Mouse (Mus musculus): Measurements from ENCODE around the gene Hist1h2an. TPM values are rescaled to one million over a fixed set of nuclear protein-coding genes. Genes with fewer than 3 reads are reported as not detected.

Gene Hist1h2an
- polyA plus RNA-seq (2012; rRNA removed): 4.9 and 9.4 TPM in 2 replicates

GRCm38 (mm10) chr13:21786899-21787629 lies at the start of gene Hist1h2an, which contains the start of gene Hist1h2bp:
Gene Hist1h2an (minus strand): TSS chr13:21787218.
Gene Hist1h2bp (plus strand): TSS chr13:21787461.

GRCm38 (mm10) chr13:21833461-21833860 lies 46.4 kb upstream of the Hist1h2an start, which contains the start of the genes Hist1h2ap and Hist1h2br:
Gene Hist1h2ap (minus strand): TSS chr13:21833507.
Gene Hist1h2br (plus strand): TSS chr13:21833743.

DNA sequence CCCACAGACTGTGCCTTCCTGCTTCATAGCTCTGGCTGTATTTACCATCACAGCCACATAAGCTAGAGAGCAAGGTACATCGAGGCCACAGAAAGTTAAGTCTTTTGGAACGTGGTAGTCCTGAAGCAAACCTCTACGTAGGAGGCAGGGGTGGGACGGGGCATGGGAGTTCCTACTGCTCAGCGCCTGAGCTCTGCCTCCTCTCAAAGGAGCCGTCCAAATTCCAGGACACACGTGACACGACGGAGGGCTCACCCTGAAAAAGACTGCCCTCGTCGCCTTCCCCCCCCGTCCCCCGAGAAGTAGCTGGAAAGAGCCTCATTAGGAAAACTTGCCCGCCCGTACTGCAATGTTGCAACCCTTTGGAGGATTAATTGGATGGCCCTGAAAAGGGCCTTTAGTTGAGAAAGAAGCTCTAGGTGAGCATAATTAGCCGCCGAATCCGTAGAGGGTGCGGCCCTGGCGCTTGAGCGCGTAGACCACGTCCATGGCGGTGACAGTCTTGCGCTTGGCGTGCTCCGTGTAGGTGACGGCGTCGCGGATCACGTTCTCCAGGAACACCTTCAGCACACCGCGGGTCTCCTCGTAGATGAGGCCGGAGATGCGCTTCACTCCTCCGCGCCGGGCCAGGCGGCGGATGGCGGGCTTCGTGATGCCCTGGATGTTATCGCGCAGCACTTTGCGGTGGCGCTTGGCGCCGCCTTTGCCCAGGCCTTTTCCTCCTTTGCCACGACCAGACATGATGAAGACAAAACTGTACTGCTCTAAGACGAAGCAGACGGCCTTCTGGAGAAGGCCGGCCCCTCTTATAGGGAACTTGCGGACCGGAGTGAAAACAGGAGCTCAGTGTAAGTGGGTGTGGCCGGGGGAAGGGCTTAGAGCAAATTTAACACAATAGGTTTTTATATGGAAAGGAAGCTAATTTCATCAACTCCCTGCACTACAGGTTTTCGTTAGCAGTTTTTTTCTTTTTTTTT lies 44.7 kb upstream of the Hist1h2an start, which contains the start of gene Hist1h4n:
Gene Hist1h4n (minus strand): TSS at position 779 of the 977 bp plus-strand sequence.

GRCm38 (mm10) chr13:21811539-21811938 lies 24.5 kb upstream of the Hist1h2an start, which contains the start of gene Hist1h4m:
Gene Hist1h4m (plus strand): TSS chr13:21811746.

DNA sequence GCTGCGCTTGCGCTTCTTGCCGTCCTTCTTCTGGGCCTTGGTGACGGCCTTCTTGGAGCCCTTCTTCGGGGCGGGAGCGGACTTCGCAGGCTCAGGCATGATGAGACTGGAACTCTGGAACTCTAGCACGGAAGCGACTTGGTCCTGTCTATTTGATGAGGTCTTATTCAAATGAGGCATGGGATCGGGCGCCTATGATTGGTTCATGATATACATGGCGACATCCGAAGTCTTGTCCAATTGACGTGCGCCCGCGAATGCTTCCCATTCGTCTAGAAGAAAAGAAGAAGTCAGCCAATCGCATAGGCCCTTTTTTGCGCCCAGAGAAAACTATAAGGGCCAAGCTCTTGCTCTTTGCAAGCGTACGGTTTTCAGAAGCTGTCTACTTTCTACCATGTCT lies 23.1 kb upstream of the Hist1h2an start, which contains the start of the genes Hist1h2bq and Hist1h2ao:
Gene Hist1h2bq (minus strand): TSS at position 125 of the 400 bp plus-strand sequence.
Gene Hist1h2ao (plus strand): TSS at position 393 of the 400 bp plus-strand sequence.

DNA sequence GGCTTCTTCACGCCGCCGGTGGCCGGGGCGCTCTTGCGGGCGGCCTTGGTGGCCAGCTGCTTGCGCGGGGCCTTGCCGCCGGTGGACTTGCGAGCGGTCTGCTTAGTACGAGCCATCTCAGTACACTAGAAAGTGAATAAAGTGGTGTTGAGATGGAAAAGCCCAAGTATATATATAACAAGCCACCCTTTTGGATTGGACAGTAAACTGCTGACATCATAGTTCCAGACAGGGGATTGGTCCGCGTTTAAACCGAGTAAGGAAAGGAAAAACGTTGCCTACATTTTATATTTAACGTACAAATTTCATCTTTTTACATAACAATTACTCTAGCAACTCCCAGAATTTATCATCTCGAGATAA lies 3.8 kb downstream of the Hist1h2an start, which contains the start of gene Hist1h3i:
Gene Hist1h3i (minus strand): TSS at position 116 of the 363 bp plus-strand sequence.

GRCm38 (mm10) chr13:21779767-21780731 lies 7.0 kb downstream of the Hist1h2an start, which contains the start of gene Hist1h1b:
Gene Hist1h1b (minus strand): TSS chr13:21780625.

GRCm38 (mm10) chr13:21753524-21754285 lies 33.3 kb downstream of the Hist1h2an start, which contains the start of the genes Hist1h2ak and Hist1h2bn:
Gene Hist1h2ak (minus strand): TSS chr13:21753827.
Gene Hist1h2bn (plus strand): TSS chr13:21754123.

GRCm38 (mm10) chr13:21750159-21751017 lies 36.6 kb downstream of the Hist1h2an start, which contains the start of gene Hist1h4k:
Gene Hist1h4k (minus strand): TSS chr13:21750505.

Other genes with a start within 250 kb of the Hist1h2an start
- gene Olfr1366, start 244.4 kb downstream of the Hist1h2an start, polyA plus RNA-seq (2012; rRNA removed): not detected in 2 replicates
- gene Olfr1535, start 227.3 kb downstream of the Hist1h2an start, polyA plus RNA-seq (2012; rRNA removed): not detected in 2 replicates
- gene Olfr1364, start 205.5 kb downstream of the Hist1h2an start, polyA plus RNA-seq (2012; rRNA removed): not detected in 2 replicates
- not detected in 2 replicates for gene Olfr1362, start 173.2 kb downstream of the Hist1h2an start, polyA plus RNA-seq (2012; rRNA removed)
- not detected in 2 replicates for gene Olfr11, start 144.7 kb downstream of the Hist1h2an start, polyA plus RNA-seq (2012; rRNA removed)
- gene Olfr1361, start 123.8 kb downstream of the Hist1h2an start, polyA plus RNA-seq (2012; rRNA removed): not detected in 2 replicates
- gene Olfr1360, start 109.8 kb downstream of the Hist1h2an start, polyA plus RNA-seq (2012; rRNA removed): not detected in 2 replicates
- not detected in 2 replicates for gene Olfr1359, start 89.1 kb downstream of the Hist1h2an start, polyA plus RNA-seq (2012; rRNA removed)
- 6.6 and 13.7 TPM in 2 replicates for gene Hist1h2bl, start 71.1 kb downstream of the Hist1h2an start, polyA plus RNA-seq (2012; rRNA removed)
- 11.5 and 14.4 TPM in 2 replicates for gene Hist1h2ai, start 70.8 kb downstream of the Hist1h2an start, polyA plus RNA-seq (2012; rRNA removed)
- 23.9 and 36.2 TPM in 2 replicates for gene Hist1h3h, start 69.6 kb downstream of the Hist1h2an start, polyA plus RNA-seq (2012; rRNA removed)
- gene Hist1h2bm, start 65.2 kb downstream of the Hist1h2an start, polyA plus RNA-seq (2012; rRNA removed): 6.2 and 11.0 TPM in 2 replicates
- 11.4 and 17.3 TPM in 2 replicates for gene Hist1h4j, start 52.2 kb downstream of the Hist1h2an start, polyA plus RNA-seq (2012; rRNA removed)
- 23.8 and 36.9 TPM in 2 replicates for gene Hist1h4k, start 36.7 kb downstream of the Hist1h2an start, polyA plus RNA-seq (2012; rRNA removed)
- gene Hist1h2ak, start 33.4 kb downstream of the Hist1h2an start, polyA plus RNA-seq (2012; rRNA removed): 18.5 and 25.0 TPM in 2 replicates
- gene Hist1h2bn, start 33.1 kb downstream of the Hist1h2an start, polyA plus RNA-seq (2012; rRNA removed): 5.4 and 11.4 TPM in 2 replicates
- gene Hist1h1b, start 6.6 kb downstream of the Hist1h2an start, polyA plus RNA-seq (2012; rRNA removed): 3.8 and 6.4 TPM in 2 replicates
- 22.6 and 39.5 TPM in 2 replicates for gene Hist1h3i, start 3.8 kb downstream of the Hist1h2an start, polyA plus RNA-seq (2012; rRNA removed)
- gene Hist1h2bp, start 243 bp upstream of the Hist1h2an start, polyA plus RNA-seq (2012; rRNA removed): 1.1 and 1.5 TPM in 2 replicates
- 8.2 and 8.5 TPM in 2 replicates for gene Hist1h2bq, start 23.0 kb upstream of the Hist1h2an start, polyA plus RNA-seq (2012; rRNA removed)
- 0.21 TPM in 1 of 2 replicates, not detected in the other for gene Hist1h2ao, start 23.2 kb upstream of the Hist1h2an start, polyA plus RNA-seq (2012; rRNA removed)
- gene Hist1h4m, start 24.5 kb upstream of the Hist1h2an start, polyA plus RNA-seq (2012; rRNA removed): 0.50 TPM in 1 of 2 replicates, not detected in the other
- gene Hist1h4n, start 45.0 kb upstream of the Hist1h2an start, polyA plus RNA-seq (2012; rRNA removed): 20.1 and 31.8 TPM in 2 replicates
- gene Hist1h2ap, start 46.3 kb upstream of the Hist1h2an start, polyA plus RNA-seq (2012; rRNA removed): 31.6 and 43.2 TPM in 2 replicates
- 3.8 and 12.2 TPM in 2 replicates for gene Hist1h2br, start 46.5 kb upstream of the Hist1h2an start, polyA plus RNA-seq (2012; rRNA removed)
- gene Zfp184, start 157.9 kb upstream of the Hist1h2an start, polyA plus RNA-seq (2012; rRNA removed): 13.1 and 15.7 TPM in 2 replicates
- gene Pom121l2, start 194.0 kb upstream of the Hist1h2an start, polyA plus RNA-seq (2012; rRNA removed): not detected in 2 replicates
- gene Prss16, start 222.5 kb upstream of the Hist1h2an start, polyA plus RNA-seq (2012; rRNA removed): 0.09 and 0.18 TPM in 2 replicates
- gene Hist1h2ah, start 248.3 kb upstream of the Hist1h2an start, polyA plus RNA-seq (2012; rRNA removed): 2.9 and 4.5 TPM in 2 replicates
- gene Hist1h2bk, start 248.7 kb upstream of the Hist1h2an start, polyA plus RNA-seq (2012; rRNA removed): 11.7 and 20.3 TPM in 2 replicates